Comparison of ENCODE assay signal across 12 mouse cellular contexts in genomic region chr14:74926899-74927571, GRCm38 (mm10). TPM values are rescaled to one million over a fixed set of nuclear protein-coding genes. Genes with fewer than 3 reads are reported as not detected.
A peak's percentile ranks its signal among the peaks of the same experiment; 100 is the strongest.
DNase-seq lines count a peak whose midpoint lies in the region; ATAC-seq and TF ChIP-seq lines count a peak whose summit lies in the region.
"Had no signal": no experiment of that assay in that cellular context is flagged by ENCODE, and none has a peak within 500 bp of the region (broad histone marks: within the 10 kb centered on the region; RNA-seq: fewer than 3 reads in every experiment).

No protein-coding gene starts in this region.

- no peaks in the 10 kb centered on the region for H3K79me2 ChIP-seq in C2C12 (ENCODE audit: control insufficient read depth, insufficient read depth)

- no peaks in the 10 kb centered on the region for H3K27me3 ChIP-seq in kidney, embryonic 14.5 days (ENCODE audit: control insufficient read depth, insufficient read depth, low read length)
- no peaks in the 10 kb centered on the region for H3K27me3 ChIP-seq in C2C12 (ENCODE audit: control insufficient read depth, insufficient read depth, insufficient read length)
- no peaks in the 10 kb centered on the region for H3K27me3 ChIP-seq in heart, embryonic 11.5 days (ENCODE audit: control insufficient read depth, insufficient read depth, low read length)
- no peaks in the 10 kb centered on the region for H3K27me3 ChIP-seq in forebrain, embryonic 11.5 days (ENCODE audit: control insufficient read depth, insufficient read depth, low read length)
- H3K27me3 ChIP-seq: heart, embryonic 15.5 days had no signal

- DNase-seq in kidney, adult 9 months = no peak
- DNase-seq in mesoderm, embryonic 11.5 days (ENCODE audit: low read depth, low spot score) = peak; percentile 34
- DNase-seq in adrenal gland, postnatal 36 days = no peak
- no peak for DNase-seq in adrenal gland, adult 2 months
- no peak for DNase-seq in forebrain, embryonic 11.5 days (ENCODE audit: low spot score)
- DNase-seq: cerebellum, postnatal 25 days had no signal

- H3K79me3 ChIP-seq in C2C12 (ENCODE audit: low read depth) = no peaks in the 10 kb centered on the region

- TF ChIP-seq CTCF in C2C12 (IDR thresholded peaks at IDR 0.05; ENCODE audit: control insufficient read depth, insufficient read depth, insufficient read length) = no peak

- H3ac ChIP-seq in C2C12 (ENCODE audit: control insufficient read depth, insufficient read length, low read depth) = no peak overlapping the region

- H3K4me3 ChIP-seq in kidney, embryonic 14.5 days (ENCODE audit: low read length) = no peak overlapping the region
- no peak overlapping the region for H3K4me3 ChIP-seq in C2C12 (ENCODE audit: insufficient read depth, poor library complexity, severe bottlenecking)
- no peak overlapping the region for H3K4me3 ChIP-seq in heart, embryonic 11.5 days (ENCODE audit: low read depth, low read length)
- no peak overlapping the region for H3K4me3 ChIP-seq in forebrain, embryonic 11.5 days (ENCODE audit: low read depth, low read length)
- H3K4me3 ChIP-seq: heart, embryonic 15.5 days; left cerebral cortex, adult 2 months had no signal

- H3K4me2 ChIP-seq in kidney, embryonic 14.5 days (replicated peaks; ENCODE audit: low read depth, low read length) = no peak overlapping the region
- H3K4me2 ChIP-seq in heart, embryonic 11.5 days = no peak overlapping the region
- no peak overlapping the region for H3K4me2 ChIP-seq in forebrain, embryonic 11.5 days (ENCODE audit: low read depth, low read length, severe bottlenecking)
- H3K4me2 ChIP-seq: heart, embryonic 15.5 days had no signal

- H3K9ac ChIP-seq in kidney, embryonic 14.5 days (ENCODE audit: low read depth, low read length) = no peak overlapping the region
- H3K9ac ChIP-seq in heart, embryonic 11.5 days (ENCODE audit: low read depth, low read length) = peak overlapping the region; percentile 35; the same call in 1 of the 2 replicates
- no peak overlapping the region for H3K9ac ChIP-seq in forebrain, embryonic 11.5 days (ENCODE audit: low read length)
- H3K9ac ChIP-seq: heart, embryonic 15.5 days had no signal

- H3K27ac ChIP-seq in kidney, embryonic 14.5 days (ENCODE audit: low read depth, low read length) = peak overlapping the region; percentile 30; the same call in 1 of the 2 replicates
- no peak overlapping the region; the same call in 1 of the 2 replicates for H3K27ac ChIP-seq in heart, embryonic 11.5 days (ENCODE audit: low read depth, low read length)
- H3K27ac ChIP-seq in forebrain, embryonic 11.5 days (ENCODE audit: low read depth, low read length) = no peak overlapping the region
- H3K27ac ChIP-seq: heart, embryonic 15.5 days; left cerebral cortex, adult 2 months; macrophage had no signal

- peak; percentile 84 for ATAC-seq in kidney, embryonic 14.5 days (ENCODE audit: low FRiP score, low TSS enrichment)
- ATAC-seq in heart, embryonic 11.5 days (replicated peaks; ENCODE audit: insufficient number of reproducible peaks, low FRiP score, low TSS enrichment) = no peak
- ATAC-seq in forebrain, embryonic 11.5 days (replicated peaks; ENCODE audit: low FRiP score) = no peak

- peaks cover 38% of the 10 kb centered on the region for H3K4me1 ChIP-seq in kidney, embryonic 14.5 days (ENCODE audit: control insufficient read depth, insufficient read depth, low read length)
- peaks cover 19% of the 10 kb centered on the region for H3K4me1 ChIP-seq in heart, embryonic 11.5 days (ENCODE audit: control insufficient read depth, insufficient read depth, low read length)
- H3K4me1 ChIP-seq in forebrain, embryonic 11.5 days (replicated peaks; ENCODE audit: control insufficient read depth, insufficient read depth, low read length) = no peaks in the 10 kb centered on the region

- H3K36me3 ChIP-seq in kidney, embryonic 14.5 days (ENCODE audit: control insufficient read depth, insufficient read depth, low read length) = no peaks in the 10 kb centered on the region
- no peaks in the 10 kb centered on the region for H3K36me3 ChIP-seq in C2C12 (ENCODE audit: control insufficient read depth, insufficient read depth)
- H3K36me3 ChIP-seq in heart, embryonic 11.5 days (ENCODE audit: control insufficient read depth, insufficient read depth, low read length) = no peaks in the 10 kb centered on the region
- no peaks in the 10 kb centered on the region for H3K36me3 ChIP-seq in forebrain, embryonic 11.5 days (ENCODE audit: control insufficient read depth, insufficient read depth, low read length)

- H3K9me3 ChIP-seq in kidney, embryonic 14.5 days (ENCODE audit: control insufficient read depth, low read length) = no peaks in the 10 kb centered on the region
- H3K9me3 ChIP-seq in heart, embryonic 11.5 days (replicated peaks; ENCODE audit: control insufficient read depth, low read length) = no peaks in the 10 kb centered on the region
- no peaks in the 10 kb centered on the region for H3K9me3 ChIP-seq in forebrain, embryonic 11.5 days (ENCODE audit: control insufficient read depth, low read length)
- H3K9me3 ChIP-seq: heart, embryonic 15.5 days had no signal

- 35% methylated on average over 11 of the region's 11 CpGs for WGBS in kidney, embryonic 14.5 days
- WGBS in heart, embryonic 11.5 days (ENCODE audit: insufficient replicate concordance) = 28% methylated on average over 11 of the region's 11 CpGs
- 59% methylated on average over 11 of the region's 11 CpGs for WGBS in forebrain, embryonic 11.5 days

TF ChIP-seq in C2C12, 6 proteins besides CTCF, POLR2A, EP300 and RAD21:
- TF ChIP-seq USF1 (IDR thresholded peaks at IDR 0.05; ENCODE audit: low read depth) (peak; percentile 6), FOSL1 (IDR thresholded peaks at IDR 0.05; ENCODE audit: insufficient read depth, low read length, poor library complexity, severe bottlenecking) (no peak)
TF ChIP-seq in C2C12: peak in this region for 1.

RNA-seq across cellular contexts. Expression of gene Lrch1, which starts 20.6 kb away (rescaled TPM):
- polyA plus RNA-seq in kidney, embryonic 14.5 days (2014; fragmentation: Nextera tagmentation; extraction: Ambion mirVana) = 11.1 and 18.6 TPM in 2 replicates
- polyA plus RNA-seq in C2C12 (2012; fragmentation: generic; extraction: Trizol) = 5.0 TPM
- polyA plus RNA-seq in heart, embryonic 11.5 days (2014; fragmentation: Nextera tagmentation; extraction: Ambion mirVana) = 10.0 and 11.1 TPM in 2 replicates
- total RNA-seq in adrenal gland, postnatal 36 days (2021) = 10 to 100 TPM; 12.4 to 13.7 TPM
- total RNA-seq in adrenal gland, adult 2 months (2021) = 10 to 100 TPM; 10.8 to 15.0 TPM
- polyA plus RNA-seq in adrenal gland, adult 2 months (2012; rRNA removed) = 4.7 and 5.3 TPM in 2 replicates
- 7.6 and 8.5 TPM in 2 replicates for polyA plus RNA-seq in forebrain, embryonic 11.5 days (2014; fragmentation: Nextera tagmentation; extraction: Ambion mirVana)
